Mouse (Mus musculus): Measurements from ENCODE around the gene Nxph1. TPM values are rescaled to one million over a fixed set of nuclear protein-coding genes. Genes with fewer than 3 reads are reported as not detected.

The Nxph1 gene
- polyA plus RNA-seq (2015; fragmentation: Nextera tagmentation; extraction: Ambion mirVana), result 71.0 and 80.1 TPM in 2 replicates

GRCm38 (mm10) chr6:8948131-8948470 is at the start of gene Nxph1:
Gene Nxph1, plus strand, starts transcription at chr6:8948431.
- Histone ChIP-seq H3K4me3 (peak within 1 kb of the TSS; percentile 62), H3K27ac (replicated peaks) (peak within 1 kb of the TSS; percentile 94), H3K9me3 (no peaks in the 10 kb centered on the region), H3K4me2 (peak within 1 kb of the TSS; percentile 80), H3K4me1 (replicated peaks) (peaks cover 54% of the 10 kb centered on the region), H3K27me3 (peaks cover 69% of the 10 kb centered on the region), H3K9ac (peak within 1 kb of the TSS; percentile 85), H3K36me3 (no peaks in the 10 kb centered on the region)
- ATAC-seq (ENCODE audit: low read depth), result peak; percentile 30
- WGBS, result under 1% methylated on average over 16 of the region's 16 CpGs

- H3K4me3 ChIP-seq, result no peak overlapping the region
- 70% methylated on average over 7 of the region's 7 CpGs for WGBS
- peak; percentile 45; the same call in 1 of the 2 replicates for ATAC-seq (ENCODE audit: low read depth)
Observed at GRCm38 (mm10) chr6:8900021-8900728, 48.1 kb upstream of the Nxph1 start.

GRCm38 (mm10) chr6:8900729-8901122 is 47.5 kb upstream of the Nxph1 start:
- Histone ChIP-seq H3K27me3 (no peaks in the 10 kb centered on the region), H3K27ac (replicated peaks) (no peak overlapping the region), H3K9me3 (no peaks in the 10 kb centered on the region), H3K4me2 (no peak overlapping the region), H3K36me3 (no peaks in the 10 kb centered on the region), H3K9ac (no peak overlapping the region), H3K4me1 (replicated peaks) (peaks cover 10% of the 10 kb centered on the region), H3K4me3 (no peak overlapping the region)
- 31% methylated on average over 2 of the region's 2 CpGs for WGBS
- ATAC-seq (ENCODE audit: low read depth), result peak; percentile 51; the same call in 1 of the 2 replicates

More at GRCm38 (mm10) chr6:8900021-8900728, 48.1 kb upstream of the Nxph1 start:
- Histone ChIP-seq H3K36me3 (no peaks in the 10 kb centered on the region), H3K9ac (no peak overlapping the region), H3K27ac (replicated peaks) (0 out of 2 replicates have a peak overlapping the region, but pooled peaks have one; percentile 28), H3K4me1 (replicated peaks) (peaks cover 10% of the 10 kb centered on the region), H3K9me3 (no peaks in the 10 kb centered on the region), H3K4me2 (no peak overlapping the region), H3K27me3 (no peaks in the 10 kb centered on the region)

DNA sequence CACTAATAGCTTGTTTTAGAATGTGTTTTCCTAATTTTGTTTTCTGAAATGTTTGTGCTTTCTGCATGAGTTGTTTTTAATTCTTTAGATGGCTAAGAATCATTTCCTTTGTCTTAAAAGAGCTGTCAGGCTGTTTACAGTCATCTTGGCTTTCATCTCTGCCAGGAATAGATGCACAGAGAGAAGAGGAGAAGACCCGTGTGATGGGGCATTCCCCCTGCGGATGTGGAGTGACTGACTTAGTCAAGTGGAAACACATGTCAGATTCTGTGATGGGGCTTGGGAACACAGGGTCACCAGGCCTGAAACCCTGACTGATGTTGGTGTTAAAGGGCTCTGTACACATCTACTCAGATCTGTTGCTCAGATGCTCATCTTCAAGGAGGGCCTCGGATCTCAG is 40.3 kb upstream of the Nxph1 start:
- Histone ChIP-seq H3K9ac (no peak overlapping the region), H3K4me1 (replicated peaks) (no peaks in the 10 kb centered on the region), H3K4me2 (no peak overlapping the region), H3K9me3 (no peaks in the 10 kb centered on the region), H3K27me3 (no peaks in the 10 kb centered on the region), H3K4me3 (no peak overlapping the region), H3K27ac (replicated peaks) (no peak overlapping the region), H3K36me3 (no peaks in the 10 kb centered on the region)
- ATAC-seq (ENCODE audit: low read depth), result no peak
- WGBS, result 88% methylated on average over 3 of the region's 3 CpGs

GRCm38 (mm10) chr6:8913404-8913803 is 34.8 kb upstream of the Nxph1 start:
- no peak for ATAC-seq (ENCODE audit: low read depth)

DNA sequence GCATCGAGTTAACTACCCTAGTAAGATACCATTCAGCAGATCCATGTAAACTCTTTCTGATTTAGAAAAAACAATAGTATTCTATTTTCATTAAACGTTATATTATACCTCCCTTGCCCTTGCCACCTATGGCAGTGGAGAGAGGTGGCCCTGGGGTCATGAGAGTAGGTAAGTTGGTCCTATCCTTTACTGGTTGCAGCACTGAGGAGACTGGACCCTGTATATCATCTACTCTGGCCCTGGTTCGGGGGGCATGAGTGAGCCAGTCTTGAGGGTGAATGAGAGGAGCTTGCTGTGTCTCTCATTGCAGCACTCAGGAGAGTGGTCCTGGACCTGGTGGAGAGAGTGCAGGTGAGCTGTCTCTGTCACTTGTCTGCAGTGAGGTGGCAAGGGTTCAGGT is 33.5 kb upstream of the Nxph1 start:
- H3K4me1 ChIP-seq (replicated peaks), result no peaks in the 10 kb centered on the region
- no peak overlapping the region for H3K27ac ChIP-seq (replicated peaks)
- ATAC-seq (ENCODE audit: low read depth), result no peak

More at GRCm38 (mm10) chr6:8913404-8913803, 34.8 kb upstream of the Nxph1 start:
- Histone ChIP-seq H3K4me1 (replicated peaks) (no peaks in the 10 kb centered on the region), H3K36me3 (no peaks in the 10 kb centered on the region), H3K4me2 (no peak overlapping the region), H3K27me3 (no peaks in the 10 kb centered on the region), H3K9me3 (no peaks in the 10 kb centered on the region), H3K27ac (replicated peaks) (no peak overlapping the region), H3K4me3 (no peak overlapping the region), H3K9ac (no peak overlapping the region)

DNA sequence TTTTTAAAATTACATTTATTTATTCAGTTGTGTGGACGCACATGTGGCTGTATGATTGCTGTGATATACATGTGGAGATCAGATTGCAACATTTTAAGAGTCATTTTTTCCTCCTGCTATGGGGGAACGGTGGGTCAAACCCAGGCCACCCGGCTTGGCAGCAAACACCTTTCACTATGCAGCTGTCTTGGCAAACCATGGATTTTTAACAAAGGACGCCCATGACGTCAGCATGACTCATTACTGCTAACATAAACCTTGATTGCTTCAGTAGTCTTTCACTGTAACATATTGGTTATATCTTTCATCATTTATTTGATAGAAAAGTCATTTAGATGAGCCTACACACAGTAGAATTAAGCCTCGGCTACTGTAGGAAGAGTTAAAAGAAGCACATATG is 23.8 kb upstream of the Nxph1 start:
- WGBS, result 70% methylated on average over 6 of the region's 6 CpGs
- no peaks in the 10 kb centered on the region for H3K36me3 ChIP-seq

More for the DNA sequence above, 33.5 kb upstream of the Nxph1 start:
- Histone ChIP-seq H3K4me2 (no peak overlapping the region), H3K4me3 (no peak overlapping the region), H3K27me3 (no peaks in the 10 kb centered on the region), H3K9me3 (no peaks in the 10 kb centered on the region), H3K9ac (no peak overlapping the region), H3K36me3 (no peaks in the 10 kb centered on the region)
- WGBS, result 88% methylated on average over 3 of the region's 3 CpGs

GRCm38 (mm10) chr6:8935241-8935640 is 13.0 kb upstream of the Nxph1 start:
- H3K4me3 ChIP-seq, result no peak overlapping the region
- no peaks in the 10 kb centered on the region for H3K27me3 ChIP-seq
- no peaks in the 10 kb centered on the region for H3K36me3 ChIP-seq
- H3K9ac ChIP-seq, result no peak overlapping the region
- no peak for ATAC-seq (ENCODE audit: low read depth)
- peaks cover 11% of the 10 kb centered on the region; the same call in 1 of the 2 replicates for H3K4me1 ChIP-seq (replicated peaks)
- WGBS, result 31% methylated on average over 5 of the region's 5 CpGs
- no peak overlapping the region for H3K27ac ChIP-seq (replicated peaks)
- H3K4me2 ChIP-seq, result no peak overlapping the region
- no peaks in the 10 kb centered on the region for H3K9me3 ChIP-seq

More for the DNA sequence above, 23.8 kb upstream of the Nxph1 start:
- no peaks in the 10 kb centered on the region for H3K4me1 ChIP-seq (replicated peaks)
- no peaks in the 10 kb centered on the region for H3K9me3 ChIP-seq
- no peak overlapping the region for H3K4me3 ChIP-seq
- no peak for ATAC-seq (ENCODE audit: low read depth)
- no peak overlapping the region for H3K9ac ChIP-seq
- no peak overlapping the region for H3K27ac ChIP-seq (replicated peaks)
- H3K4me2 ChIP-seq, result no peak overlapping the region
- no peaks in the 10 kb centered on the region for H3K27me3 ChIP-seq

DNA sequence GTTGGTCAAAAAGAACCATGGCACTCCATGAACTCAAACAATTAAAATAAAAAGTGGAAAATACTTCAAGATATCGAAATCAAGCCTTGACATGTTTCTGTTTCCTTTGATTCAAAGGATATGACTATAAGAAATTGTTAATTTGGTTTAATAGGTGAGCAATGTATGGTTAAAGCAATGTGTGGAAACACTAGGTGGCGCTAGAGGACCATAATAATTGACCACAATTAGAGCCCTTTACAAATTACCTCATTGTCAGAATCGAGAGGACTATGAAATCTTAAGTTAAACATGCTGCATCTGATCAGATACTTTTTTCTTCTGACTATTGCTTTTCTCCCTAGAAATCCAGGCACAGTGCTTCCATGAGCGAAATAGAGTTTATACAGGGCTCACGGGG is 12.5 kb upstream of the Nxph1 start:
- H3K9me3 ChIP-seq, result no peaks in the 10 kb centered on the region
- H3K4me2 ChIP-seq, result peak overlapping the region; percentile 33; the same call in 1 of the 2 replicates
- no peaks in the 10 kb centered on the region for H3K27me3 ChIP-seq
- H3K9ac ChIP-seq, result 0 out of 2 replicates have a peak overlapping the region, but pooled peaks have one; percentile 17
- H3K27ac ChIP-seq (replicated peaks), result peak overlapping the region; percentile 39; the same call in 1 of the 2 replicates
- 19% methylated on average over 5 of the region's 5 CpGs for WGBS
- peak; percentile 77 for ATAC-seq (ENCODE audit: low read depth)
- H3K4me1 ChIP-seq (replicated peaks), result peaks cover 11% of the 10 kb centered on the region; the same call in 1 of the 2 replicates
- no peaks in the 10 kb centered on the region for H3K36me3 ChIP-seq
- no peak overlapping the region for H3K4me3 ChIP-seq

DNA sequence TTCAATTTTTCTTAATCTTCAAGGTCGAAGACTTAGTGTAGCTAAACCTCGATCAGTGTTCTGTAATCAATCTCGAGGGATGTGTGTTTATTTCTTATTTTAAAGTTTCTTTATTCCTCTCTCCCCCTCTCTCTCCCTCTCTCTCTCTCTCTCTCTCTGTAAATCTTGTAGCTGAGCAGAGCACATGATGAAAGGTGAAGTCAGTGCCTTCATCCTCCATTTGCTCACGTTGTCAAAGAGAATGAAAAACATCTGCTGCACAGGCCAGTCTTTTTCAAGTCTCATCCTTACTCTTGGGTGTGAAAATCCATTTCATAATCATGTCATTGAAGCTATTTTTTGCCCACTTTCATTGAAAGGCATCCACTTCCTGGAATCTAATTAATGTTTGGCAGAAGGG is 12.1 kb upstream of the Nxph1 start:
- H3K4me3 ChIP-seq, result no peak overlapping the region
- H3K9ac ChIP-seq, result 0 out of 2 replicates have a peak overlapping the region, but pooled peaks have one; percentile 17
- peak overlapping the region; percentile 39; the same call in 1 of the 2 replicates for H3K27ac ChIP-seq (replicated peaks)
- no peaks in the 10 kb centered on the region for H3K9me3 ChIP-seq
- H3K27me3 ChIP-seq, result no peaks in the 10 kb centered on the region
- ATAC-seq (ENCODE audit: low read depth), result peak; percentile 59
- peaks cover 11% of the 10 kb centered on the region; the same call in 1 of the 2 replicates for H3K4me1 ChIP-seq (replicated peaks)
- WGBS, result 21% methylated on average over 4 of the region's 4 CpGs
- peak overlapping the region; percentile 33; the same call in 1 of the 2 replicates for H3K4me2 ChIP-seq
- H3K36me3 ChIP-seq, result no peaks in the 10 kb centered on the region

GRCm38 (mm10) chr6:8948471-8949411 is 510 bp downstream of the Nxph1 start:
- H3K9me3 ChIP-seq, result no peaks in the 10 kb centered on the region
- peak; percentile 46 for ATAC-seq (ENCODE audit: low read depth)

More at GRCm38 (mm10) chr6:8948471-8949411, 510 bp downstream of the Nxph1 start:
- H3K4me2 ChIP-seq, result peak overlapping the region; percentile 80
- peaks cover 74% of the 10 kb centered on the region for H3K27me3 ChIP-seq
- H3K9ac ChIP-seq, result peak overlapping the region; percentile 85
- H3K36me3 ChIP-seq, result no peaks in the 10 kb centered on the region
- H3K27ac ChIP-seq (replicated peaks), result peak overlapping the region; percentile 94
- H3K4me1 ChIP-seq (replicated peaks), result peaks cover 54% of the 10 kb centered on the region
- under 1% methylated on average over 67 of the region's 68 CpGs for WGBS
- H3K4me3 ChIP-seq, result peak overlapping the region; percentile 62

Measured in neural tube, embryonic 13.5 days (tissue).